Mouse (Mus musculus): ENCODE results near the gene Brd7.

DNA sequence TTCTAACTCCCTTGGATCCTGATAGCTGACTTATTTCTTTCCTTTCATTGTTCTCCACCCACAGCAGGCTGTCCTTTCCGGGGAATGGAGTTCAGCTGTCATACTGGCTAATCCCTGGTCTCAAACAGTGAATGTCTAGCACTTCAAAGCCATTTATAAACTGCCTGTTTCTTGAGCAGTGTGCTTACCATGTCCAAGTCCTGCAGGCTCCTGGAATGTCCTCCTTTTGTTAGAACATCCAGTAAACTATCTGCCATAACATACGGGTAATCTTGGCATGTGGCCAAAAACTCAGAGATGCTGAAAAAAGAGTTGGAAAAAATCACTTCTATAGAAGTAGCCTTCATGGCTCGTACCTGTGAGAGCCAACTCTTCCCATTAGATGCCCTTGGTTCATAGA lies 22.8 kb downstream of the Brd7 start:
- TF ChIP-seq POLR2A (IDR thresholded peaks at IDR 0.05; ENCODE audit: borderline replicate concordance, control insufficient read depth, low read depth, low read length) = no peak
- TF ChIP-seq CTCF (IDR thresholded peaks at IDR 0.05; ENCODE audit: control insufficient read depth, insufficient read depth, low read length) = no peak
